Mouse (Mus musculus) forebrain, embryonic 16.5 days (tissue): ENCODE measurements at regions not wholly inside any gene's neighbourhood (a gene's known extent, or its start where the extent isn't known, plus 50 kb on each side); places are given as distances from the start of the nearest gene placed in this dataset.

Experiments used
- ATAC-seq: fragments of 200-750 bp; cut with Nextera tagmentation; 2 replicates; pipeline ENCODE4 v1.8.0; 2017; ENCODE audit warnings: mild to moderate bottlenecking, moderate library complexity
- H3K27ac ChIP-seq: fragments of 300-500 bp; sonication (generic); 2 replicates; pipeline ENCODE4 v1.5.1; 2014; ENCODE audit warnings: low read length, control low read depth
- H3K27me3 ChIP-seq: fragments of 300-500 bp; sonication (generic); replicated peaks from 2 replicates; pipeline ENCODE4 v1.6.1; 2014; ENCODE audit warnings: low read length; ENCODE audit not compliant: control insufficient read depth, insufficient read depth
- H3K36me3 ChIP-seq: fragments of 300-500 bp; sonication (generic); 2 replicates; pipeline ENCODE4 v1.6.1; 2014; ENCODE audit not compliant: control insufficient read depth, insufficient read depth
- H3K4me1 ChIP-seq: fragments of 300-500 bp; sonication (generic); replicated peaks from 2 replicates; pipeline ENCODE4 v1.6.1; 2014; ENCODE audit warnings: low read length; ENCODE audit not compliant: control insufficient read depth, insufficient read depth
- H3K4me2 ChIP-seq: fragments of 300-500 bp; sonication (generic); 2 replicates; pipeline ENCODE4 v1.6.1; 2014; ENCODE audit warnings: mild to moderate bottlenecking, low read length, control low read depth
- H3K4me3 ChIP-seq: fragments of 300-500 bp; sonication (generic); replicated peaks from 2 replicates; pipeline ENCODE4 v1.5.1; 2014; ENCODE audit warnings: mild to moderate bottlenecking, low read length, control low read depth
- H3K9ac ChIP-seq: fragments of 300-500 bp; sonication (generic); replicated peaks from 2 replicates; pipeline ENCODE4 v1.6.1; 2014; ENCODE audit warnings: low read depth, low read length, control low read depth
- H3K9me3 ChIP-seq: fragments of 300-500 bp; sonication (generic); 2 replicates; pipeline ENCODE4 v1.6.1; 2016; ENCODE audit warnings: low read length; ENCODE audit not compliant: control insufficient read depth
- WGBS: fragments of 180-500 bp; shearing (Covaris S2); extraction: QIAGEN DNeasy Blood & Tissue Kit; methylation state at CpG from one replicate; pipeline ENCODE4 v1.1.7; 2014; 5-methylcytosine and 5-hydroxymethylcytosine counted together

DNA sequence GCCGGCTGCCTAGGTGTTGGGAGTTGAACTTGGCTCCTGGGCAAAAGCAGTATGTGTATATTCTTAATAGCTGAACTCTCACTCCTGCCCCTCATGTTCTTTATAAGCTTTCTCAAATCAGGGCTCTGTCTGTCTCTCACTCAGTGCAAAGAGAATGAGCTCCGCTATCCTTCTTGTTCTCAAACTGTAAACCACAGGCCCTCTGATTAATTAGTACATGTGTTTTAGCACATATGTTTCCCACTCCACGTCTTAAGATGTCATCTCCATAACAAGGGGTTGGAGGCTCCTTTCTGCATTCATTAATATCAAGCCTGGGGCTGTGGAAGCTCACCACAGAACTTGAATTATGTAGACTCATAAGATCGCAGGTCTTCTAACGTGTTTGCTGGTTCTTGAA is 104.7 kb downstream of the Nsun3 start:
- Histone ChIP-seq H3K4me1 (peaks cover 5% of the 10 kb centered on the region), H3K4me3 (no peak overlapping the region), H3K9ac (no peak overlapping the region), H3K27ac (0 out of 2 replicates have a peak overlapping the region, but pooled peaks have one; percentile 6), H3K9me3 (no peaks in the 10 kb centered on the region), H3K27me3 (no peaks in the 10 kb centered on the region), H3K36me3 (no peaks in the 10 kb centered on the region), H3K4me2 (no peak overlapping the region)
- 40% methylated on average over 5 of the region's 5 CpGs for WGBS
- ATAC-seq = peak; percentile 70

DNA sequence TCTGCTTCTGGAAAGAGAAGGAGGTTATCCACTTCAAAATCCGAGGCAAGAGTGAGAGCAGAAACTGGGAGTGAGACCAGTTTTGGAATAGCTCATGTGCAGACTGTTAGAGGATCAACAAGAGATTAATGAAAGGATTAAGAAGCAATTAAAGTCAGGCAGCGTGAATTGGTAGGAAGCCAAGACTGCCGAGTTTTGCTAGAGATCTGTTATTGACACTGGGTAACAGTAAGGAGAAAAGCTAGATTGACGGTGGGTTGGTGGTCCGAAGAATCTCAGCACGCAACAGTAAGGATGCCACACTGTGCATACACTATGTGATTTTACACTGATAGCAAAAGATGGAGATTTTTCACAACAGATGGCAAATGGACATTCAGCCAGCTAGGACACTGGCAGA is 109.8 kb downstream of the Nsun3 start:
- no peak overlapping the region for H3K4me3 ChIP-seq
- H3K36me3 ChIP-seq = no peaks in the 10 kb centered on the region
- 19% methylated on average over 6 of the region's 6 CpGs for WGBS
- H3K4me2 ChIP-seq = no peak overlapping the region
- ATAC-seq = peak; percentile 84
- peaks cover 4% of the 10 kb centered on the region; the same call in 1 of the 2 replicates for H3K4me1 ChIP-seq
- no peak overlapping the region for H3K9ac ChIP-seq
- no peaks in the 10 kb centered on the region for H3K27me3 ChIP-seq
- no peaks in the 10 kb centered on the region for H3K9me3 ChIP-seq
- no peak overlapping the region for H3K27ac ChIP-seq

DNA sequence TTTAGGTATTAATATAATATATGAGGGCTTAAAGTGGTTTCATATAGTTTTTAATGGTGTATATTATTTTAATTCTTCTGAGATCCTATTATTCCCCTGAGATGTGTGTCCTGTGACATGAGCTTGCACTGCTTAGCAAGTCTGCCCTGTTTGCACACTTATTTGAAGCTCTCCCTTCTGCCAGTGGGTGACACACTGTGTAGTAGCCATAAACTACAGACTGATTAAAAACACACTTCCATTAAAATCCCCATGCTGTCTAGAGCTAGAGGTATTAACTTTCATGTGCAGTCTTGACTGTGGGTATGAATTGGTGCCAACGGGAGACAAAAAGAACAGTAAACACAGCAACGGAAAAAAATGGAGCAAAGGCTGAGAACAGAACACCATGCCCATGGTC is 129.2 kb downstream of the Nsun3 start:
- 52% methylated on average over 2 of the region's 2 CpGs for WGBS
- Histone ChIP-seq H3K27ac (no peak overlapping the region), H3K27me3 (no peaks in the 10 kb centered on the region), H3K36me3 (no peaks in the 10 kb centered on the region), H3K4me2 (no peak overlapping the region), H3K4me3 (no peak overlapping the region), H3K9me3 (no peaks in the 10 kb centered on the region), H3K4me1 (peaks cover 9% of the 10 kb centered on the region), H3K9ac (no peak overlapping the region)
- ATAC-seq = no peak

DNA sequence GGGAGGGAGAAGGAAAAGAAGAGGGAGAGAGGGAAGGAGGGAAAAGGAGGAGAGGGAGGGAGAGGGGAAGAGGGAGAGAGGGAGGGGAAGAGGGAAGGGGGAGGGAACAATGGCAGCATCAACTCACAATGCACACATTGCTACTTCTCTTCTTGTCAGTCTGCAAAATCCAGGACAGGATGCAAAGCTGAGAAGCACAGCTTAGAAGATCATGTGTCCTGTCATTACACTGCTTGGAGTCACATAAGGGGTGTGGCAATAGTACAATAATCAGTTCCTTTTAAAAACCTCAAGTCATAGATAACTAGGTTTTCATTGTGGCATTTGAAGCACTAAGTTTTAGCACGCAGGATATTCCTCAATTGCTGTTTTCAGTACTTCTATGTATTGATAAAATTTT is 132.2 kb downstream of the Nsun3 start:
- Histone ChIP-seq H3K9ac (no peak overlapping the region), H3K4me3 (no peak overlapping the region), H3K4me1 (peaks cover 9% of the 10 kb centered on the region), H3K4me2 (0 out of 2 replicates have a peak overlapping the region, but pooled peaks have one; percentile 13), H3K36me3 (no peaks in the 10 kb centered on the region), H3K9me3 (no peaks in the 10 kb centered on the region), H3K27me3 (no peaks in the 10 kb centered on the region), H3K27ac (peak overlapping the region; percentile 28; the same call in 1 of the 2 replicates)
- peak; percentile 62 for ATAC-seq
- WGBS = 60% methylated on average over 1 of the region's 1 CpGs

DNA sequence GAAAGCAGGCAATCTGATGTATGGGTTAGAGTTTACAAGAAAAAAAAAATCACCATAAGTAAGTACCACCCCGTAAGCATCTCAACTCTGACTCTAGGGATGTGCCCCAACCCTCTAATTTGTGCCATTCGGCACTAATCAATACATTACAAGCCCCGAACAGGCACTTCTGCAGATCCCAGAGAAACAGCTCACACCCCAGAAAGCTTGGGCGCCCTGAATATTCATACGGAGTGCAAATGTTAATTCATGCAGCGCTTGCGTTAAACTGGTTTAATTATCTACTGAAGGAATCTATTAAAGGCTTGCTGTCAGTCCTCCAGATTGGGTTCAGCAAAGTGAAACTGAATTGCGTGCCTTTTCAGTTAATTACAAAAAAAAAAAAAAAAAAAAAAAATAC is 132.8 kb downstream of the Nsun3 start:
- WGBS = 6% methylated on average over 8 of the region's 8 CpGs
- H3K9me3 ChIP-seq = no peaks in the 10 kb centered on the region
- H3K27me3 ChIP-seq = no peaks in the 10 kb centered on the region
- H3K9ac ChIP-seq = no peak overlapping the region
- H3K4me2 ChIP-seq = peak overlapping the region; percentile 50
- H3K4me1 ChIP-seq = peaks cover 9% of the 10 kb centered on the region
- peak; percentile 91 for ATAC-seq
- peak overlapping the region; percentile 27 for H3K4me3 ChIP-seq
- H3K36me3 ChIP-seq = no peaks in the 10 kb centered on the region
- 0 out of 2 replicates have a peak overlapping the region, but pooled peaks have one; percentile 3 for H3K27ac ChIP-seq

DNA sequence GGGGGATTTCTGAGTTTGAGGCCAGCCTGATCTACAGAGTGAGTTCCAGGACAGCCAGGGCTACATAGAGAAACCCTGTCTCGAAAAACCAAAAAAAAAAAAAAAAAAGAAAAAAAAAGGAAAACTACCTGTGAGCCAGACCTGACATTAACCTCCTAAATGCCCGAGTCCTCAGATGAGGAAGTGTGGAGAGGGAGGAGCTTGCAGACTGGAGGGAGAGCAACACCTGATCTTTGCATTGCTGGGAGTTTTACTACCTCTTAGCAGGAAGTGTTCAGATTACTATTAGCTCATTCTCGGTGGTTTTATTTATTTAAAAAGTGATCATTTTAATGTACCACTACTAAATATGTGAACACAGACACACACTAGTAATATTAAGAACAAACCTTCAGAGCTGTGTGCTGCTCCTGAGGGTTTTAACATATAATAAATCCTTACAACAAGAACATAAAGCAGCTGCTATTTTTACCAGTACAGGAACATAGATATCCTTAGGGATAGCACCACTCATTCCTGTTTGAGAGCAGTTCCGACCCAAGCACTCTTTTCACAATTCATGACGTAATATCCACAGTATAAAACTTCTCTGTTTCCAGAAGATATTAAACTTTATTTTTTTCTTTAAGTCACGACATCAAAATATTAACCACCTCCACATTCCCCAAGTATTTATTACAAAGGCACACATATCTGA is 133.7 kb downstream of the Nsun3 start:
- Histone ChIP-seq H3K27ac (no peak overlapping the region), H3K36me3 (no peaks in the 10 kb centered on the region), H3K4me1 (peaks cover 9% of the 10 kb centered on the region), H3K27me3 (no peaks in the 10 kb centered on the region), H3K4me3 (no peak overlapping the region), H3K9ac (no peak overlapping the region), H3K9me3 (no peaks in the 10 kb centered on the region), H3K4me2 (no peak overlapping the region)
- no peak for ATAC-seq
- WGBS = 85% methylated on average over 5 of the region's 6 CpGs

DNA sequence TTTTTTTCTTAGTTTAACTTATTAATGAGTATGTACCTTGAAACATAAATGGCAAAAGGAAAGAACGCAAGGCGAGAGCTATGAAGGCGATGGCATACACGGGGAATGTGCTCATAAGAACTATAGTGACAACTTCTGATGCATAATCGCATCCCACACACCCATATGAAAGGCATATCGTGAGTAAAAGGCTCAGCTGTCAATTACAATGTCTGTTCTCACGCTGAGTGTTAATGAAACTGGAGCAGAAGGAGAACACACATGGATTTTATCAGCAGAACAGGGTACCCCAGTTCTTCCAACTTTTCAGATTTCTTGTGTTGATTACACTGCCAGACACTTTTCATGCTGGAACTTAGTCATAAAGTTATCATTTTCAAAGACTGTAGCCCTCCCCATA is 135.8 kb downstream of the Nsun3 start:
- no peak overlapping the region for H3K4me2 ChIP-seq
- H3K27ac ChIP-seq = no peak overlapping the region
- peaks cover 9% of the 10 kb centered on the region for H3K4me1 ChIP-seq
- no peak for ATAC-seq
- no peaks in the 10 kb centered on the region for H3K27me3 ChIP-seq
- WGBS = 71% methylated on average over 7 of the region's 7 CpGs
- H3K4me3 ChIP-seq = no peak overlapping the region
- H3K9ac ChIP-seq = no peak overlapping the region
- no peaks in the 10 kb centered on the region for H3K36me3 ChIP-seq
- H3K9me3 ChIP-seq = no peaks in the 10 kb centered on the region

DNA sequence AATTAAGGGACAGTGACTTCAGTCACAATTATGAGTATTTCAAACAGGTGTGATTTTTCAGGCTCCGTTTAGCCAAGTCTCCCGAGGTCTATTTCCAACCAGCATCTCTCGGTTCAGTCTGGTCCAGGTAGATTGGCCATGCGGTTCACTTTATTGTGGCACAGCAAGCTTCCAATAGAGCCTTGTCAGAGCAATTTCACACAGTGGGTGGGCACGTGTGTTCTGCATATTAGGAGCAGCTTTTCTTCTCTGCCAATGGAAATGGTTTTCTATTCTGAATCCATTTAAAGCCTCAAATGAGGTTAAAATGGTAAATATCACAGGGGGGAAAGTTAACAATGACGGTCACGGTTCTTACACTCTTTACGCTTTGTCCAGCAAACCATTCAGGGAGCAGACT is 138.3 kb downstream of the Nsun3 start:
- Histone ChIP-seq H3K27me3 (no peaks in the 10 kb centered on the region), H3K4me2 (no peak overlapping the region), H3K4me3 (no peak overlapping the region), H3K36me3 (no peaks in the 10 kb centered on the region), H3K9ac (no peak overlapping the region), H3K27ac (no peak overlapping the region), H3K9me3 (no peaks in the 10 kb centered on the region), H3K4me1 (no peaks in the 10 kb centered on the region)
- 50% methylated on average over 8 of the region's 8 CpGs for WGBS
- no peak for ATAC-seq

DNA sequence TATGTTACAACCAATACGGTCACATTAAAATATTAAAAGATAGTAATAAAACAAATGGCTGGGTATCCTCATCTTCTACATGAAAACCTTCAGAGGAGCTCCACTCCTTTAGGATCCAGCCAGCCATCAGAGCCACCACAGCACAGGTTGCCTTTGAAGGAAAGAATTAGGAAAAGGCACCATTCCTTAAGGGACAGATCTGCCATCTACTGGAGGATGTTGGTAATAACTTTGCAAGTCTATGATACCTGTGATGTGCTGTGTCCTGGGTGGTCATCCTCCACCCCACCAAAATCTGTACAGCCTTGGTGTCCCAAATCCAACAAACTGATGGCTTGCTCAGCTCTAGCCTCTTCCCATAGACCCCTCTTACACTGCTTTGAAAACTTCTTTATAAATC is 140.5 kb downstream of the Nsun3 start:
- ATAC-seq = peak; percentile 40; the same call in 1 of the 2 replicates
- H3K36me3 ChIP-seq = no peaks in the 10 kb centered on the region
- H3K9me3 ChIP-seq = no peaks in the 10 kb centered on the region
- no peak overlapping the region for H3K4me2 ChIP-seq
- no peak overlapping the region for H3K9ac ChIP-seq
- no peaks in the 10 kb centered on the region for H3K27me3 ChIP-seq
- 74% methylated on average over 1 of the region's 1 CpGs for WGBS
- no peak overlapping the region for H3K4me3 ChIP-seq
- H3K4me1 ChIP-seq = no peaks in the 10 kb centered on the region
- no peak overlapping the region for H3K27ac ChIP-seq
